Mouse (Mus musculus) c-Kit-negative CD71-positive TER-119-positive erythroid progenitor cells, embryonic 14.5 days (primary cell): ENCODE data around the gene Zbtb5.
"Not testable (repeated sequence)": the region's sequence is repeated elsewhere in the genome, so short reads cannot be mapped to it uniquely, and the experiment has no call there.

ENCODE experiments used
- DNase-seq: peaks from one replicate; pipeline ENCODE4 v3.0.0-alpha.2; 2013; ENCODE audit warnings: low read depth, low spot score

Zbtb5 gene

DNA sequence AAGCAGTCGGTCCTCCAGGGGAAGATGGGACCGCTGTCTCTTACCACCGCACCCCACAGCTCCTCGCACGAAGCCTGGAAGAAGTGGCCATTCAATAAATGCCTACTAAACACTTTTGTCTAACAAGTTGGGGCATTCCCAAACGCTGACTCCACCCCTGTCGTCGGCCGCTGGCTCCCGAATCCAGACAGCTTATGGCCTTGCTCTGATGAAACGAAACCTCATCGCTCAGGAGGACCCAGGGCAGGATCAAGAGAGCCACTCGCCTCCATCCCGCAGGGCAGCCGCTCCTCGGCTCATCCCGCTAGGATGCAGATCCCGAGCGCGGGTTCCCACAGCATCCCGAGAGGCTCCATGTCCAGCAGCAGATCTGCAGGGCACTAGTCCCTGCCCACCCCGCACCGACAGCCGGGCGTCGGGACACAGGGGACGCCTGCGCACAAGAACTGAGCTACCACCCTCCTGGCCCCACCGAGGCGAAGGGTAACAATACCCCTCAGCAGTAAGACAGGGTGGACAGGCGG, 569 bp downstream of the Zbtb5 start:
- peak; percentile 64 for DNase-seq

DNA sequence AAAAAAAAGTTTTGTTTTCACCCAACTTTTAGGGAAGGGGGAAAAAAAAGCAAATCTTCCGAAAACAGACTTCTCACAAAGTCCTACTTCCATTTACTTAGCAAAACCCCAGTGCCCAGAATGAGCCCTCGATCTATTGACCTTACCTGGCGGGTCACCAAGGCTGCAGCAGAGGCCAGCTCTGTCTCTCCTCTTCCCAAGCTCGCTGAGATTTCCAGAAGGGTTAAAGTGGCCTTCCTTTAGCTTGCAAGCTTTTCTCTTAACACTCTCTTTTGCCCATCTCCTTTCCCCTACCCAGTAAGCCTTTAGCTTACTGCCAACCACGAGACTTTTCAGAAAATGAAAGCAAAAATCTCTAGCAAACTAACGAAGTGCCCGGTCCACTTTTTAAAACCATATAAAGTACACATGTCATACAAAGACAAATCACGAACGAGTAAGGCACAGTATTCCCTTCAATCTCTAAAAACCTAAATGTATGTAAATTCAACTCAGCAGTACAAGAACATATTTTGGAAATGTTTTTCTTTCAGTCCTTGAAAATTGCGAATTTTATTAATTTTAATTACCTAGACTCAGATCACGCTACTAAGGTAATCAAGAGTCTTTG, 1.3 kb downstream of the Zbtb5 start:
- peak; percentile 13 for DNase-seq

DNA sequence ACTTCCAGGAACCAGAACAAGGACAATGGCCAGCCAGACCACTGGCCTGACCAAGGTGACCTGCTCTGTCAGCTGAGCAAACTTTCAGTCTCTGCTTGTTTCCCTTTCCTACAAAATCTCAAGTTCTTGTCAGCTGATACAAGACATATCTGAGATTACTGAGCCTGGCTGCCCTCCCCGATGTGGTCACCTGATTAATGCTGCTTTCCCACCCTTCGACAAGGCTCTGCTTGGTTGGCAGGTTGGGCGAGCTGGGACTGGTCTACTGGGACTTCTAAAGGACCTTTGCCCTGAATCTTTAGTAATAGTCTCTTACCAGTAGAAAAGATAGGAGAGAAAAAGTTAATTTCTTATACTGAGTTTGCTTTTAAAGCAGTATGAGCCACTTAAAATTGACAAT, 6.8 kb downstream of the Zbtb5 start:
- DNase-seq: no peak

DNA sequence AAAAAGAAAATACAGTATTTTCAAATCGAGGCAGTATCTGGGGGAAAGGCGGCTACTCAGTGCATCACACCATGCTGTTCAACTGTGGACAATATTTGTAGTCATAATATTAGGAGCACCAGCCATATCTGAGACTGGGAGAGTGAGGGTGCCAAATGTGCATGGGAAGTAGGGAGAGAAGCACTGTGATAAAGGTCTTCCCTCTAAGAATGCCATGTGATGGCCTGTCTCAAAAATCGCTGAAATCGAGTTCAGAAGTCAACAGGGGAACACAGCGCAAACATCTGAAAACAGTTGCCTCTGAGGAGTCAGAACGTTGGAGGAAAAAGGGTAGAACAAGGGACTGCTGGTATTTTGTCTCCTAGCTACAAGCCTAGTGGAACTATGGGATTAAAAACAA, 12.2 kb downstream of the Zbtb5 start:
- no peak for DNase-seq

DNA sequence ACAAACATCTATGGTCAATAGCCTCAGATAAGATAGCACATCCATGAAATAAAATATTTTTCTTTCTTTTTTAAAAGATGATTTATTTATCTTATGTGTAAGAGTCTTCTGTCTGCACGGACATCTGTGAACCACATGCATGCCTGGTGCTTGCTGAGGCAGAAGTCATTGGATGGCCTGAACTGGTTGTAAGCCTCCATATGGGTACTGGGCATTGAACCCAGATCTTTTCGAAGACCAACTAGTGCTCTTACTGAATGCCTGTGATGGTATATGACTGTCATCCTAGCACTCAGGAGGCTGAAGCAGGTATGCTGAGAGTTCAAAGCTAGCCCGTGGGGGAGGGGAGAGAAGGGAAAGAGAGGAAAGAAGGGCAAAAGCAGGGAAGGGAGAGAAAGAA, 14.1 kb downstream of the Zbtb5 start:
- DNase-seq: no peak

DNA sequence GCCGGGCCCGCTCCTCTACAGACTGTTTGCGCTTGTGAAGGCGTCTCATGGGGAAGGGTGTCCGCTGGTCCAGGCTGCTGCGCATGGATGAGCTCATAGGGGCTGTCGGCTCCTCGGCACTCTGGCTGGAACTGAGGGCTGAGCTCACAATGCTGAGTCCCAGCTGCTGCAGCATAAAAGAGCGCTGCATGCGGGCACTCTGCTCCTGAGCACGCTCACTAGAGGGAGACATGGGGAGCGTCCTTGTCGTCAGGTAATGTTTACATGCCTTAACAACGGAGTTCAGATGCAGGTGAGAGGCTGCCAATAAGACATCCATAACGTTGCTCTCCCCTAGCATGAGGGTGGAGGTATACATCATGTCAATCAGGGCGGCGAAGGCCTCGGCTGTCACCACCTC, 17.4 kb downstream of the Zbtb5 start:
- DNase-seq: no peak

DNA sequence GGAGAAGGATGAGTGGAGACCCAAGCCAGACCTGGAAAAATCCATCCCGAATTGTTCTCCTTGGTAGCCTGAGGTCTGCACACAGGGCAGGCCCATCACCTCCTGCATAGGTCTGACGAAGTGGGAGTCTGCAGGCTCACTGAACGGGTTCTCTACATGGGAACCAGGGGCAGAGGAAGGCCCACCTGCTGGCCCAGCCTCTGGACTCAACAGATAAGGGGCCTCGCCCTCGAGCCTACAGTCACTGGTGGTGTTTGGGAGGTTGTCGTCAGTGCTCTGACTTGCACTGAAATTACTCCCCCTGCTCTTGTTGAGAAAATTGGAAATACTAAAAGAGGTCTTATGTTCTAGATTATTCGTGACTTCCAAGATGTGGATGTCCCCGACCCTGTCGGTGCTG, 18.4 kb downstream of the Zbtb5 start:
- DNase-seq: peak; percentile 52

DNA sequence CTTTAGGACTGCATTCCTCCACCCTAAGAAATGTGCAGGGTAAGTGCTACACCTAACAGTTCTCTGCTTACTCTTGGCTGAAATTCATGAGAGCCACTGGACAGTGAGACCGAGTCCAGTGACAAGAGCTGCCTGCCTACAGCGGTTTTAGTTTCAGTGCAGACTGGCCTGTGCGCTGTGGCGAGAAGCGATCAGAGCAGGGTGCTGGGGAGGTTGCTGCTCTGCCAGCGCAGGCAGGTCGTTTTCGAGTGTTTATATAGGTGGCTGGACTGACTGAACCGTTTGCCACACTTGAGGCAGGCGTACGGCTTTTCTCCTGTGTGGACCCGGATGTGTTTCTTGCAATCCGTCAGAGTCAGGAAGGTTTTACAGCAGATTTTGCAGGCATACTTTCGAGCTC, 19.0 kb downstream of the Zbtb5 start:
- not testable (repeated sequence) for DNase-seq

DNA sequence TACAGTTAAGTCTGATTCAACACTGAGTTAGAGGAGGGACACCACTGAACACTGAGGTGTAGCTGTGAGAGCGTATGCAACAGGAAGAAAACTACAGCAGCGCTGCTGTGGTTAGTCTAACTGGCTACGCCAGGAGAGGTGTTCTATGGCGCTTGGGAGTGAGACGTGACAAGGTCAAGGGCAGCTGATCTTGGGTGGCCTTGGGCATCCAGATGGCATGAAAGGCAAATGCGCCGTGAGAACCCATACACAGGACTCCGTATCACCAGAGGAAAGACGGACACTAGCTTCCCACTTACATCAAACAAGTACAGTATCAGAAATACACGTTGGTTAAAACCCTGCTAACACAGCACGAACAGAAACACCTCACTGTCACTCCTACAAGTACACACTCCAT, 19.9 kb downstream of the Zbtb5 start:
- DNase-seq: not testable (repeated sequence)

DNA sequence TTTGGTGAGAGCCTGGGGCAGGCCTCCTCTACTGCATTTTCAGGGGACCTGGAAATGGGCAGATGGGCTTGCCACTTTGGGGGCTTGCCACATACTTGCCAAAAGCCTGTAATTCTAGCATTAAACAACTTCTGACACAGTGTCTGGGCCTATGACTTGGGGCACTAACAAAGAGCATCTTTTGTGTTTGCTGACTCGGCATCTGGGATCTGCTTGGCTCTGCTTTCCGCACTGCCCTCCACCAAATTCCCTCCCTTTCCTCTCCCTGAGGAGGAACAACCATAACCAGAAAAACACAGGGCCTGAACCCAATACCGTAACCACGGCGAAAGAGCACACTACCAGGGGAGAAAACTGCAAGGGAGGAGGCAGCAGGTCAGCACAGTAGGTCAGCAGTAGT, 21.7 kb downstream of the Zbtb5 start:
- DNase-seq: no peak

DNA sequence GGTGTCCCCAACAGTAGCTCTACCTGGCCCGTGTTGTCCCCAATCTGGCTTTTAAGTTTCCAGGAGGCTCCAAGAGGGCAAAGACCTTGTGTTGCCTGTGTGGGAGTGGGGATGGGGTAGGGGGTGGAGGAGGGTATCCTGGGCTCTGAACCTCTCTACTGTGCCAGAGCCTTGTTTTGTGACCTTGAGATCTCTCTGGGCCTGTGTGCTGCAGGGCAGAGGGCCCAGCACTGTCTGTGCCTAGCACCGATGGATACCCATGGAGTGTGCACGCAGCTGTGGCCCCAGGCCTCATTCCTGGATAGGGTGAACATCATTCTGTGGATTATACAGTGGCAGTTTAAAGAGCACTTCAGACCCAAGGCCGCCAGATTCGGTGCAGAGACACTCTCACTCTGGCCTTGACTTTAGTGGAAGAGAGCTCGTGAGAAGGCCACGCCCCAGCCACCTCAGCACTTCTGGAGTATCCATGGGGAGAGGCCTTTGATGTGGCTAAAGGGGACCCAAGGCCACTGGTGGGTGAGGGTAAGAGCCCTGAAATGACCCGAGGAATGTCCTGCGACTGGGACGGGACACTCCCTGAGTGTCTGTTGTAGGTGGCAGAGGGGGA, 29.0 kb downstream of the Zbtb5 start:
- DNase-seq: no peak

DNA sequence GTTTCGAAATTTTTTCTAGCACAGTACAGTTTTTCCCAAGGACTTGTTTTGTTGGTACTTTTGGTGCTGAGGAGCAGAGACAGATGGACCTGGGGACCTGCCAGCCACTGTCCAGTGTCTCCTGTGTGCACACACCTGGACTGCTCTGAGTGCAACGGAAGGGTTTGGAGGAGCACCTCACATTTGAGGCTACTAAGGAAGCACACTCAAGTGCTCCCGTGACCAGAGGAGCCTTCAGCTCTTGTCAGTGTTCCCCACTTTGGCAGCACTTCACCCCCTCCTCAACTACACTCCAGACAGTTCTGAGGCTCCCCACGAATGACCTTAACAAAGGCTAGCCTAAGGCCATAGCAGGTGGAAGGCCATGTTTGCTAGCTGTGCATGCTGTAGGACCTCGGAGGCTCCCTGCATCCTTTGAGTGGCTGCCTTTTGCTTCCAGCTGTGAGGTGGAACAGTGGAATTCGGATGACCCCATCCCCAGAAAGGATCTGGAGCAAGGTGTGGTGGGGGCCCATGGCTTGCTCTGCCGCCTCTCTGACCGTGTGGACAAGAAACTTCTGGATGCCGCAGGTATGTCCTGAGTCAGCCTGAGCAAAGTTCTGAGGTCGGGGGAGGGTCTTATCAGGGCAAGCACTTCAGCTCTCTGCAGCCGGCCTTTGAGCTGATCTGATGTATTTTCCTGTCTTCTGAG, 29.6 kb downstream of the Zbtb5 start:
- no peak for DNase-seq

DNA sequence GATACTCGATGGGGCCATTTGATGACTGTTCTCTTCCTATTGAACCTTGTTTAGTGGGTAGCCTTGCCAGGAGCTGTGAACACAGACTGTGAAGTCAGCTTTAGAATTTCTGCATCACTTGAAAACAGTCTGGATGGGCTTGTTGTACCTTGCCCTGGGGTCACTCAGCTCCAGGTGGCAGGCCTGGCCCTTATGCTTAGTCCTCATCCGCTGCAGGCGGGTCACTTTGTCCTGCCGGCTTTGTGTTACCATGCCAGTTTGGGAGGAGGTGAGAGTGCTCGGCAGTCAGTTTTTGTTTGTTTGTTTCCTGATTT, 30.3 kb downstream of the Zbtb5 start:
- no peak for DNase-seq

DNA sequence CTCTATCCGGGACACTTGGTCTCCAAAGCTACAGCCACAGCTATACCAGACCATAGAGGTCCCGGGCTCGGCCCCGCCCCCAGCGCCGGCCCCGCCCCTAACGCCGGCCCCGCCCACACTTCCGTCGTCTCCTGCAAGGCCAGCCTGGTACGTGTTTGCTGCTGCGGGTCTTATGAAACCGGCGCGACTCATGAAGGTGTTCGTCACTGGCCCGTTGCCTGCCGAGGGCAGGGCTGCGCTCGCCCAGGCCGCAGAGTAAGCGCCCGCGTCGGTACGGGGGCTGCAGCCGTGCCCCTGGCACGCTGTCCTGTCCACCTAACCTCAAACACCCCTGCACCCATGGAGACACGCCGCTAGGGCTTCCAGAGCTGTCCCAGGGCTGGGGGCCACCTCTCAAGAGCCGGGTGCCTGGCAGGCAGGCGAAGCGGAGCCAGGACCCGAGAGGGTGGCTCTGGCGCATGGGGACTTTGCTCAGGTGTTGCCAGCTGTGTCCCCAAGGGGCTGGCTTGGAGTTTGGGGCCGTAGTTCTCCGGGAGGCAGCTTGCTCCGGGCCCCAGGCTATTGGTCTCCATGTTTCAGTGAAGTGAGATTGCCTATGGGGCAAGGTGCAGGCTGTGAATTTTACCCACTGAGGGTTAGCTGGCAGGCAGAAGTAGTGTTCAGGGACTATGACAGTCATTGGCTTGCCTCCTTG, 30.8 kb downstream of the Zbtb5 start, which contains the start of gene Grhpr:
Gene Grhpr (plus strand): TSS at position 116 of the 694 bp plus-strand sequence.
- peak; percentile 72 for DNase-seq

DNA sequence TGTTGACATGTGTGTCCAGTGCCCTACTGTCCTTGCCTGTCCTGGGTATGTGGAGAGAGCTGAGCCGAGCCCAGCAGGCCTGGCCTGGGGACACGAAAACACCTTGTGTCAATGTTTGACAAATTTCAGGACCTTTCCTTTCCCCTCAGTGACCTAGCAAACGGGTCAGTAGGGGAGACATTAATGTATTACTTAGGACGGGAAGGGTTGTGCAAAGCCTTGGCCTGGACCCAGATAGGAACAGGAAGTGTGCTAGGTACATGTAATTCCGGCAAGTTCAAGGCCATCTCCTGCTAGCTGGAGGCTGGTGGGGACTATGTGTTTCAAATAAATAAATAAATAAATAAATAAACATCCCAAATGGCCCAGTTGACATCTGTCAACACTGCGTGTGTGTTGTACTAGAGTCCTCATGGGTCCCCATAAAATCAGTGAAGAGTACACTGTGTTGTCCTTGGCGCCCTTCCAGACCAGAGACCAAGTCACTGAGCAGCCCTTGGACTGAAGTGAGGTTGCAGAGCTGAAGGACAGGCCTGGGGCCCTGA, 32.3 kb downstream of the Zbtb5 start:
- no peak for DNase-seq

DNA sequence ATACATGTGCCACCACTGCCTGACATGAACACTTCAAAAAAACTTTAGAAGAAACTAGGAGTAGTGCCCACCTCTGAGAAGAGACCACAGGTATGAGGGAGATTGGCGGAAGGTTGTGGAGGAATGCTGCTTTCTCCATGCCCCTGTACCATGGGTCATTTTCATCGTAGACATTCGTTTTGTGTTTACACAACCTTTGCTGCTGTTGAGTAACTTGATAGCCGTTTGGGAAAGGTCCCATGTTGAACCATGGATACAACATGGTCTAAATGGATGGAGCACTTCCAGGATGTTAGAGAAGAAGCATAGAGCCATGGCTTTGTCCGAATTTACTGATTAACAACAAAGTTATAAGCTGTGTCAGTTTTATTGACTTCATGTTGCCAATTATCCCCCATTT, 34.0 kb downstream of the Zbtb5 start:
- DNase-seq: no peak

DNA sequence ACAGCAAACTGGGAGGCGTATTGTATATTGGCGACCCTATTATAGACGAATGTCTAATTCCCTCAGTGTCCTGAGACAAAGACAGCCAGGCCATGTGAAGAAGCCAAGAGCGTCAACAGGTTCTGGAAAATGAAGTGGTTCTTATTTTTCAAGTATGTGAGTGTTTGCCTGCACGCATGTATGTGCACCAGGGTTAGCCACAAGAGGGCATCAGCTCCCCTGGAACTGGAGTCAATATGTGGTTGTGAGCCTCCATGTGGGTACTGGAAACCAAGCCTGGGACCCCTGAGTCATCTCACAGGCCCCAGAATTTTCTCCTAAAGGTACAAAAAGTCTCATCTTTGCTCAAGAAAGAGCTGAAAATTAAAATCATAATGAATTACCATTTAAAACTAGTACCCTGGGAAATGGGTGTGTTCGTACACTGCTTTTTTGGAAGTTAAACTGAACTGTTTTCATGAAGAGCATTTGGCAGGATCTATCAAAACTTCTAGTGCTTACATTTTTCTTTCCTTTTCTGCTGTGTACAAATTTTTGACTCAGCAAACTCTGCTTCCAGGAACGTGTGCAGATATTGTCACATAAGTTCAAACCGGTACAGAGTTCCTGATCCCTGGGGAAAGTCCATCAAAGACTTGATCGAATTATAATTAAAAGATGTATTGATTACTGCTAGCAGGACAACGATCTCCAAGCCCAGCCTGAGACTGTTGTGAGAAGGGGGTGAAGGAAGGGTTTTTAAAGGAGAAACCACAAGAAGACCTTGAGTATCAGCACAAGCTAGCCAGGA, 35.1 kb downstream of the Zbtb5 start:
- no peak for DNase-seq

DNA sequence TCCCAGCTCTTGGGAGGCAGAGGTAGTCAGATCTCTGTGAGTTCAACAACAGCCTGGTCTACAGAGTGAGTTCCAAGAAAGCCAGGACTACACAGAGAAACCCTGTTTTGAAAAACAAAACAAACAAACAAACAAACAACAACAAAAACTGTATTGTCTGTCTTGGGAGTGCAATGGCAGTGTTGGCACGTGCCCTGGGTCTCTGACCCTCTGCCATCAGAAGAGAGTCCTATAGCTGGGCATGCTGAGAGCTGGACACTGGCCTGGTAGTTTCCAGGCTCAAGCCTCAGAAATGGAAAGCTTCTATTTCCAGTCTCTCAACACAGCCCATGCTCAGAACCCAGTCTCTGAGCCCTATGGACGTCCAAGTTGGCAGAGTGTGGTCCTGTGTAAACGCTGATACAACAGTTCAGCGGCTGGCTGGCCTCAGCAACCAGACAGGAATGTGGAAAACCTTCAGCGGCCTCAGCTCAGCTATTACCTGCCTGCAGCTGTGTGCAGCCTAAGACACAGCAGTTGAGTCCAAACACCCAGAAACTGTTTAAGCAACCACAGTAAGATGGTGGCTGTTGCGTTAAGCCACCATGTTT, 36.1 kb downstream of the Zbtb5 start:
- DNase-seq: no peak

DNA sequence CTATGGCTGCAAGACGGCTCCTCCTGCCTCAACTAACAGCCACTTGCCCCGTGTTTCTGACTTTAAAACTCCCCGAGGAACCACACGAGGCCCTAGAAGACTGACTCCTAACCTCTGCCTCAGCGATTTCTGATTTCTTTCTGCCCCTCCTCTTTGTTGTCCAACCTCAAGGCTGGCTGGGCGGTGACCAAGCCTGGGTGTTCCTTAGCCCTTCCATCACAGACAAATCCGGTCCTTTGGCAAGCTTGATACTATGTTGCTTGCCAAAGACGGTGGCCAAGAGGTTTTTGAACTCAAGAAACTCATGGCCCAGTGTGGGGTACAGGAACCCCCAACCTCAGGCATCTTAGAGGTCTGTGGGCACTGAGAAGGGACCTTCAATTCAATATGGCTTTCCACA, 37.9 kb downstream of the Zbtb5 start:
- DNase-seq: no peak

DNA sequence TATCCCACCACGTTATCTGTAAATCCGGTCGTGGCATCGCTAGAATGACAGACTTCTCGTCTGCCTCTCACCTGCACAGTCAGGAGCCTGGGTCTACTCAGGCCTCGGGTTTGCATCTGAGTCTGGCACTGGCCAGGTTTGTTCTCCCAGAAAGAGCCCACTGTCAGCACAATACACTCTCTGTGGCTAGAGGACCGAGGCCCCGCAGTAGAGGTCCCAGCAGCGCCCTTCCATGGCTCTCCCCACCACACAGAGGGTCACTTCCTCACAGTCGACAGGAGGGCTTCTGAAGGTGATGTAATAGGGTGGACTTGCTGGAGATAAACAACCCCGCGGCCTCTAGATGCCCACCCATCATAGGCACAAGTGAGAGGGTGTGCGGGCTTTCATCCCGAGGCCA, 38.3 kb downstream of the Zbtb5 start:
- DNase-seq: no peak

DNA sequence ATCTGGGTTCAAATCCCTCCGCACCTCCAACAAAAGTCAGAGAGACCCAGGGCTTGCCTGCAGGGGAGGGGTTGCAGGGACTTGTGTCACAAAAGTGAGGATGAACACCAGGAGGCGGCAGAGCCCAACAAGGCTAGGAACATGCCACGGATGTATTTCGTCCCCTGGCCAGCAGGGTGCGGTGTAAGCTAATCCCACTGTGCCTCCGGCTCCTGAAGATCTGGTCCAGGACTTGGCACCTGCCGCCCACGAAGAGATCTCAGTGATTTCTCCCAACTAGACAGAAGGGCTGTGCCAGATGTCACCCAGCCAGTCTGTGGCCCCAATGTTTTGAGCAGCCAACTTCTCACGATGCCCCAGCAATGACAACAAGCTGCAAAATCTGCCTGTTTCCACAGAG, 38.8 kb downstream of the Zbtb5 start:
- peak; percentile 63 for DNase-seq
